Mouse (Mus musculus) neural tube, embryonic 11.5 days (tissue): ENCODE data around the gene Cd59b. TPM values are rescaled to one million over a fixed set of nuclear protein-coding genes. Genes with fewer than 3 reads are reported as not detected.
"Not testable (repeated sequence)": the region's sequence is repeated elsewhere in the genome, so short reads cannot be mapped to it uniquely, and the experiment has no call there.

Experiments used
- ATAC-seq: fragments of 200-750 bp; cut with Nextera tagmentation; 2 replicates; pipeline ENCODE4 v1.8.0; 2017; ENCODE audit warnings: moderate number of reproducible peaks, mild to moderate bottlenecking, moderate TSS enrichment, moderate library complexity; ENCODE audit not compliant: insufficient read depth, low FRiP score, low TSS enrichment
- DNase-seq: peaks from one replicate; pipeline ENCODE4 v3.0.0-alpha.2; 2015; ENCODE audit warnings: low spot score
- H3K27ac ChIP-seq: fragments of 300-500 bp; sonication (generic); 2 replicates; pipeline ENCODE4 v1.5.1; 2014; ENCODE audit warnings: low read depth, mild to moderate bottlenecking, low read length
- H3K27me3 ChIP-seq: fragments of 300-500 bp; sonication (generic); 2 replicates; pipeline ENCODE4 v1.6.1; 2014; ENCODE audit warnings: mild to moderate bottlenecking, low read length, mixed read lengths; ENCODE audit not compliant: control insufficient read depth, insufficient read depth
- H3K36me3 ChIP-seq: fragments of 300-500 bp; sonication (generic); 2 replicates; pipeline ENCODE4 v1.6.1; 2014; ENCODE audit warnings: mild to moderate bottlenecking, low read length, moderate library complexity, mixed read lengths; ENCODE audit not compliant: control insufficient read depth, insufficient read depth
- H3K4me1 ChIP-seq: fragments of 300-500 bp; sonication (generic); 2 replicates; pipeline ENCODE4 v1.6.1; 2014; ENCODE audit warnings: low read length, mixed read lengths; ENCODE audit not compliant: control insufficient read depth, insufficient read depth
- H3K4me2 ChIP-seq: fragments of 300-500 bp; sonication (generic); 2 replicates; pipeline ENCODE4 v1.6.1; 2014; ENCODE audit warnings: low read depth, mild to moderate bottlenecking, moderate library complexity
- H3K4me3 ChIP-seq: fragments of 300-500 bp; sonication (generic); 2 replicates; pipeline ENCODE4 v1.5.1; 2014; ENCODE audit warnings: low read depth, low read length
- H3K9ac ChIP-seq: fragments of 300-500 bp; sonication (generic); 2 replicates; pipeline ENCODE4 v1.6.1; 2014; ENCODE audit warnings: mild to moderate bottlenecking, low read length
- H3K9me3 ChIP-seq: fragments of 300-500 bp; sonication (generic); 2 replicates; pipeline ENCODE4 v1.6.1; 2016; ENCODE audit warnings: low read length; ENCODE audit not compliant: control insufficient read depth
- WGBS: fragments of 180-500 bp; shearing (Covaris S2); extraction: QIAGEN DNeasy Blood & Tissue Kit; methylation state at CpG from one replicate; pipeline ENCODE4 v1.1.7; 2014; 5-methylcytosine and 5-hydroxymethylcytosine counted together
- polyA plus RNA-seq: library from polyadenylated mRNA; unstranded; fragments of >200 nt; fragmentation: Nextera tagmentation; extraction: Ambion mirVana; gene quantifications from 2 replicates; pipeline ENCODE4 v1.2.1, GENCODE M21; 2014

Gene Cd59b
- polyA plus RNA-seq, 1 experiment from 2014 or later: 4.8 TPM

DNA sequence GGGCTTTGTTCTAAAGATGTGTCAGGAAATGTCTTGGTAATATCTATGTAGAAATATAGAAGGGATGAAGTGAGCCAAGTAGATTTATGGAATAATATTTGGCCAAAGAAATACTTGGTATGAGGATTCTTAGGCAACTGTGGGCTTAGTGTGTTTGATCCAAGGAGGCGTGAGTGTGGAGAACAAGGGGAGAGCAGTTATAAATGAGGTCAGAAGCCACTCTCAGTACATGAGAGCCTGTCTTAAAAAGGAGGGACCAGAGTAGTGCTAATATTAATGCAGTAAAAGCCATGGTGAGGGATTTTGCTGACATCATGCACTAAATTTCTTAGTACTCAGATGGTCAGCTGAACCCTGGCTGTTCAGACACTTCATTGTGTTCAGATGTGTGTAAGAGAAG lies 11.3 kb upstream of the Cd59b start:
- 86% methylated on average over 1 of the region's 1 CpGs for WGBS
- Histone ChIP-seq H3K9me3 (no peaks in the 10 kb centered on the region), H3K27me3 (no peaks in the 10 kb centered on the region), H3K4me3 (no peak overlapping the region), H3K4me1 (no peaks in the 10 kb centered on the region), H3K9ac (no peak overlapping the region), H3K27ac (no peak overlapping the region), H3K4me2 (no peak overlapping the region), H3K36me3 (peaks cover 10% of the 10 kb centered on the region)
- ATAC-seq: no peak
- no peak for DNase-seq

GRCm38 (mm10) chr2:104058954-104059353 lies 10.7 kb upstream of the Cd59b start:
- Histone ChIP-seq H3K36me3 (peaks cover 10% of the 10 kb centered on the region), H3K4me2 (no peak overlapping the region), H3K9me3 (no peaks in the 10 kb centered on the region), H3K9ac (no peak overlapping the region), H3K4me3 (no peak overlapping the region), H3K27me3 (no peaks in the 10 kb centered on the region), H3K4me1 (no peaks in the 10 kb centered on the region), H3K27ac (no peak overlapping the region)
- ATAC-seq (no peak), DNase-seq (no peak)
- WGBS: 90% methylated on average over 4 of the region's 4 CpGs

GRCm38 (mm10) chr2:104059786-104060185 lies 9.9 kb upstream of the Cd59b start:
- H3K4me1 ChIP-seq: no peaks in the 10 kb centered on the region
- WGBS: 69% methylated on average over 10 of the region's 10 CpGs
- no peak overlapping the region for H3K4me2 ChIP-seq
- DNase-seq (no peak), ATAC-seq (no peak)
- H3K9me3 ChIP-seq: no peaks in the 10 kb centered on the region
- no peaks in the 10 kb centered on the region for H3K27me3 ChIP-seq
- H3K9ac ChIP-seq: no peak overlapping the region
- no peak overlapping the region for H3K4me3 ChIP-seq
- no peak overlapping the region for H3K27ac ChIP-seq
- peaks cover 6% of the 10 kb centered on the region; the same call in 1 of the 2 replicates for H3K36me3 ChIP-seq

DNA sequence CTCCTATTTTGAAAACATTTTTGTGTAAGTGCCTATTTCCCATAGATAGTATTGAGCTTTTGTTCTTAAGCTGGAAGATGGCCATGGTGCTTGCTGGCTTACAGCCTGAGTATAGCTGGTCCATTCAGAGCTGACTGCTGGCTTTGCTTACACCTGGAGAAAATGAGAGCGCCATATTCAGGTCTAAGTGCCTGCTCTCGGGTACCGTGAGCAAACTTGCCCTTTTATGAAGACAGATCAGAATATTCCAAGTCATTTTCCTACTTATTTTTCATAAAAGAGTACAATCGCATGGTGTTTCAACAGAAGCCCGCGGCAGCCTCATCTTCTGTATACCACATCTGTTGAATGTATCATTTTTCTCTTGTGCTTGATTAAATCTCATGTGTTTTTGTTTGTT lies 8.7 kb upstream of the Cd59b start:
- Histone ChIP-seq H3K9me3 (no peaks in the 10 kb centered on the region), H3K4me1 (no peaks in the 10 kb centered on the region), H3K4me3 (no peak overlapping the region), H3K27ac (no peak overlapping the region), H3K36me3 (peaks cover 2% of the 10 kb centered on the region; the same call in 1 of the 2 replicates), H3K27me3 (no peaks in the 10 kb centered on the region), H3K4me2 (no peak overlapping the region), H3K9ac (no peak overlapping the region)
- no peak for ATAC-seq
- 96% methylated on average over 6 of the region's 6 CpGs for WGBS
- DNase-seq: no peak

DNA sequence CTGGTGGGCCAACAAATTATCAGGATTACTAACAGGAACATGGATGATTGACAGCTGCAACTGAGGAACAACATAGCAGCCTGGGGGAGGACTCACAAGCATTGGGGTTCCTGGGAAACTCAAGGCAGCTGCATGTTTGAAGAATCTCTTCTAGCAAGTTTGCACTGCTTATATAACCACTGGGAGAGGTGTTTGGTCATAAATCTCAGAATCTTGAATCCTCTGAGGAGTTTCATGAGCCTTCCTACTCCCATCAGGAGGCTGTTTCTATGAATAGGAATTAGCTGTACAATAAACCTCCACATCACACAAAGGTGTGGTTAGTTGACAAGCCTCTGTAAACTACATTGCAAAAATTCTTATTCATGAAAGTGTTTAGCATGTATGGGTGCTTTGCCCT lies 7.0 kb upstream of the Cd59b start:
- Histone ChIP-seq H3K4me3 (no peak overlapping the region), H3K9me3 (no peaks in the 10 kb centered on the region), H3K4me2 (no peak overlapping the region), H3K9ac (no peak overlapping the region), H3K27me3 (no peaks in the 10 kb centered on the region), H3K36me3 (peaks cover 2% of the 10 kb centered on the region; the same call in 1 of the 2 replicates), H3K27ac (no peak overlapping the region), H3K4me1 (no peaks in the 10 kb centered on the region)
- ATAC-seq (no peak), DNase-seq (no peak)

GRCm38 (mm10) chr2:104064152-104064551 lies 5.5 kb upstream of the Cd59b start:
- H3K4me1 ChIP-seq: no peaks in the 10 kb centered on the region
- DNase-seq (no peak), ATAC-seq (no peak)
- H3K27me3 ChIP-seq: no peaks in the 10 kb centered on the region
- no peak overlapping the region for H3K4me3 ChIP-seq
- no peak overlapping the region for H3K9ac ChIP-seq
- H3K27ac ChIP-seq: no peak overlapping the region
- no peaks in the 10 kb centered on the region for H3K9me3 ChIP-seq
- 79% methylated on average over 2 of the region's 2 CpGs for WGBS
- H3K4me2 ChIP-seq: no peak overlapping the region
- H3K36me3 ChIP-seq: peaks cover 2% of the 10 kb centered on the region; the same call in 1 of the 2 replicates

GRCm38 (mm10) chr2:104065526-104065925 lies 4.1 kb upstream of the Cd59b start, which contains the start of gene Gm10912:
Gene Gm10912 (plus strand): TSS chr2:104065826.
- H3K27me3 ChIP-seq, H3K4me1 ChIP-seq, DNase-seq, H3K36me3 ChIP-seq, H3K9ac ChIP-seq, H3K4me3 ChIP-seq, H3K27ac ChIP-seq, H3K9me3 ChIP-seq, H3K4me2 ChIP-seq, ATAC-seq: not testable (repeated sequence)
- WGBS: 89% methylated on average over 5 of the region's 6 CpGs

GRCm38 (mm10) chr2:104068450-104068849 lies 1.2 kb upstream of the Cd59b start, which contains the start of gene Gm10799:
Gene Gm10799 (minus strand): TSS chr2:104068550.
- H3K4me1 ChIP-seq, DNase-seq: not testable (repeated sequence)

GRCm38 (mm10) chr2:104078285-104078684 lies 8.6 kb downstream of the Cd59b start:
- not testable (repeated sequence) for DNase-seq, H3K4me1 ChIP-seq, H3K9ac ChIP-seq, H3K27me3 ChIP-seq, ATAC-seq, H3K4me2 ChIP-seq, H3K27ac ChIP-seq, H3K4me3 ChIP-seq, H3K36me3 ChIP-seq, H3K9me3 ChIP-seq
- WGBS: 76% methylated on average over 5 of the region's 5 CpGs

More at GRCm38 (mm10) chr2:104068450-104068849, 1.2 kb upstream of the Cd59b start, which contains the start of gene Gm10799:
- H3K4me2 ChIP-seq, ATAC-seq, H3K4me3 ChIP-seq, H3K9ac ChIP-seq, H3K27ac ChIP-seq, H3K9me3 ChIP-seq, H3K27me3 ChIP-seq, H3K36me3 ChIP-seq: not testable (repeated sequence)
- WGBS: 87% methylated on average over 7 of the region's 7 CpGs
